In the genomic region with DNA sequence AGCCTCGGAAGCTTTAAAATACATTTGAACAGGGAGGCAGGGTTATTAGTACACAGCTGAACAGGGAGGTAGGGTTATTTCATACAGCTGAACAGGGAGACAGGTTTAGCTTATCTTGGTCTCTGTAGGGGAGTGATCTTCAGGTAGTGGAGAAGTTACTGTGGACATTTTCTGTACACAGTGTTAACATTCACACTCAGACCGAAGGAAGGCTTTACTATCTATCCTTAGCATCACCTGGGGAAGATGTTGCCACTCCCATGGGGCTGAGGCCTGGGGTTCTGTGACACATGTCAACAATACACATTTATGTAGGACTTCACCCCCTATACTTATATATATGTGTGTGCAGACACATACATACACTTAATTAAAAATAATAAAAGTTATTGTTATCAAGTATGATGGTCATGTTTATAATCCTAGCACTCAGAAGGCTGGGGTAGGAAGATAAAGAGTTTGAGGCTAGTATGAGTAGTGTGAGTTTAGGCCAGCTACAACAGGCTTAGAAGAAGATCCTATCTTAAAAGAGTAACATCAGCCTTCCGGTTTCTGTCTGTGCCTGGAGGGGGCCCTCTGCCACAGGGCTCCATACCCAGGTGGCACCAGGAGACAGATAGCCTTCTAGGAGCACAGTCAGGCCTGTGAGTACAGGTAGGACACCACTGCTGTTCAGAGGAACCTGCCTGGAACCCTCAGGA, we compare ENCODE assay signal across 21 mouse cellular contexts. TPM values are rescaled to one million over a fixed set of nuclear protein-coding genes. Genes with fewer than 3 reads are reported as not detected.
A peak's percentile ranks its signal among the peaks of the same experiment; 100 is the strongest.
DNase-seq lines count a peak whose midpoint lies in the region; ATAC-seq lines count a peak whose summit lies in the region.
"Had no signal": no experiment of that assay in that cellular context is flagged by ENCODE, and none has a peak within 500 bp of the region (broad histone marks: within the 10 kb centered on the region; RNA-seq: fewer than 3 reads in every experiment).

No protein-coding gene starts in this region.

- ATAC-seq in liver, embryonic 15.5 days (ENCODE audit: insufficient read depth) = peak; percentile 71
- ATAC-seq in kidney, embryonic 14.5 days (ENCODE audit: low FRiP score, low TSS enrichment) = no peak
- ATAC-seq: midbrain, embryonic 15.5 days had no signal

- no peak overlapping the region; the same call in 1 of the 2 replicates for H3K4me2 ChIP-seq in liver, embryonic 15.5 days
- no peak overlapping the region for H3K4me2 ChIP-seq in kidney, embryonic 14.5 days (replicated peaks; ENCODE audit: low read depth, low read length)
- H3K4me2 ChIP-seq: hindbrain, embryonic 13.5 days; limb, embryonic 13.5 days; lung, embryonic 14.5 days; midbrain, embryonic 15.5 days; neural tube, embryonic 13.5 days had no signal

- peak; percentile 25 for DNase-seq in thymus, postnatal 14 days
- no peak for DNase-seq in thymus, postnatal 36 days
- DNase-seq in liver = peak; percentile 15
- DNase-seq in layer of hippocampus, adult 8-10 months (ENCODE audit: low spot score in 2 of 2) = no peak
- no peak for DNase-seq in adrenal gland, adult 18-20 months (ENCODE audit: low spot score in 2 of 2)
- DNase-seq: adrenal gland, postnatal 36 days; cerebellum, adult 9-11 months; gastrocnemius, postnatal 25 days; heart, postnatal 36 days; kidney, adult 11 months; kidney, postnatal 10 days; lung, embryonic 14.5 days; lung, postnatal 36 days had no signal

- H3K27ac ChIP-seq in liver, embryonic 15.5 days (replicated peaks) = peak overlapping the region; percentile 30
- no peak overlapping the region for H3K27ac ChIP-seq in kidney, embryonic 14.5 days (ENCODE audit: low read depth, low read length)
- H3K27ac ChIP-seq: embryonic facial prominence, embryonic 10.5 days; hindbrain, embryonic 13.5 days; limb, embryonic 13.5 days; midbrain, embryonic 15.5 days; neural tube, embryonic 13.5 days had no signal

- H3K4me3 ChIP-seq in liver, embryonic 15.5 days (replicated peaks) = no peak overlapping the region
- H3K4me3 ChIP-seq in kidney, embryonic 14.5 days (ENCODE audit: low read length) = no peak overlapping the region
- H3K4me3 ChIP-seq: embryonic facial prominence, embryonic 10.5 days; hindbrain, embryonic 13.5 days; limb, embryonic 13.5 days; midbrain, embryonic 15.5 days; myocyte; neural tube, embryonic 13.5 days had no signal

- 30% methylated on average over 3 of the region's 3 CpGs for WGBS in liver, embryonic 15.5 days (ENCODE audit: insufficient replicate concordance)
- 92% methylated on average over 3 of the region's 3 CpGs for WGBS in kidney, embryonic 14.5 days

- H3K36me3 ChIP-seq in liver, embryonic 15.5 days (replicated peaks) = no peaks in the 10 kb centered on the region
- no peaks in the 10 kb centered on the region for H3K36me3 ChIP-seq in kidney, embryonic 14.5 days (ENCODE audit: control insufficient read depth, insufficient read depth, low read length)
- H3K36me3 ChIP-seq: embryonic facial prominence, embryonic 10.5 days; hindbrain, embryonic 13.5 days; limb, embryonic 13.5 days; midbrain, embryonic 15.5 days; neural tube, embryonic 13.5 days had no signal

- 0 out of 2 replicates have a peak, but pooled peaks cover 4% of the 10 kb centered on the region for H3K27me3 ChIP-seq in liver, embryonic 15.5 days
- no peaks in the 10 kb centered on the region for H3K27me3 ChIP-seq in kidney, embryonic 14.5 days (ENCODE audit: control insufficient read depth, insufficient read depth, low read length)
- H3K27me3 ChIP-seq: hindbrain, embryonic 13.5 days; limb, embryonic 13.5 days; midbrain, embryonic 15.5 days; neural tube, embryonic 13.5 days had no signal

- H3K4me1 ChIP-seq in liver, embryonic 15.5 days (replicated peaks) = peaks cover 14% of the 10 kb centered on the region
- no peaks in the 10 kb centered on the region; the same call in 1 of the 2 replicates for H3K4me1 ChIP-seq in kidney, embryonic 14.5 days (ENCODE audit: control insufficient read depth, insufficient read depth, low read length)
- H3K4me1 ChIP-seq: hindbrain, embryonic 13.5 days; limb, embryonic 13.5 days; midbrain, embryonic 15.5 days; neural tube, embryonic 13.5 days had no signal

- H3K9ac ChIP-seq in liver, embryonic 15.5 days = no peak overlapping the region
- no peak overlapping the region for H3K9ac ChIP-seq in kidney, embryonic 14.5 days (ENCODE audit: low read depth, low read length)
- H3K9ac ChIP-seq: hindbrain, embryonic 13.5 days; limb, embryonic 13.5 days; lung, embryonic 14.5 days; midbrain, embryonic 15.5 days; neural tube, embryonic 13.5 days had no signal

- no peaks in the 10 kb centered on the region for H3K9me3 ChIP-seq in liver, embryonic 15.5 days (replicated peaks)
- no peaks in the 10 kb centered on the region for H3K9me3 ChIP-seq in kidney, embryonic 14.5 days (ENCODE audit: control insufficient read depth, low read length)
- H3K9me3 ChIP-seq: embryonic facial prominence, embryonic 10.5 days; hindbrain, embryonic 13.5 days; limb, embryonic 13.5 days; midbrain, embryonic 15.5 days; neural tube, embryonic 13.5 days had no signal

RNA-seq across cellular contexts. Expression of gene Herc1, which starts 9.7 kb away (rescaled TPM):
- 27.3 and 30.6 TPM in 2 replicates for polyA plus RNA-seq in liver, embryonic 15.5 days (2015; fragmentation: Nextera tagmentation; extraction: Ambion mirVana)
- total RNA-seq in layer of hippocampus, adult 8-10 months (2022) = 100 to 1,000 TPM; 102 to 128 (median 112) TPM
- total RNA-seq in adrenal gland, adult 18-20 months (2021) = 10 to 100 TPM; 35.1 to 35.4 TPM
- polyA plus RNA-seq in kidney, embryonic 14.5 days (2014; fragmentation: Nextera tagmentation; extraction: Ambion mirVana) = 14.9 and 26.9 TPM in 2 replicates

Comparison
In these comparisons a context has a peak if more than half of its experiments do, and no peak if none do; other contexts are left out.
1. DNase-seq: peak in thymus, postnatal 14 days (single experiment) and liver (single experiment); none in thymus, postnatal 36 days (0 of 2), layer of hippocampus, adult 8-10 months (0 of 2) and adrenal gland, adult 18-20 months (0 of 2).